Mouse (Mus musculus) limb, embryonic 12.5 days (tissue): ENCODE measurements around the gene Gnb1. TPM values are rescaled to one million over a fixed set of nuclear protein-coding genes. Genes with fewer than 3 reads are reported as not detected.

ENCODE experiments used
- ATAC-seq: fragments of 200-750 bp; cut with Nextera tagmentation; 2 replicates; pipeline ENCODE4 v1.8.0; 2017; ENCODE audit warnings: low read depth, moderate TSS enrichment; ENCODE audit not compliant: insufficient number of reproducible peaks, insufficient read depth, low FRiP score, low TSS enrichment
- H3K27ac ChIP-seq: fragments of 300-500 bp; sonication (generic); 2 replicates; pipeline ENCODE4 v1.5.1; 2016; ENCODE audit warnings: mild to moderate bottlenecking, moderate library complexity
- H3K27me3 ChIP-seq: fragments of 300-500 bp; sonication (generic); 2 replicates; pipeline ENCODE4 v1.6.1; 2016; ENCODE audit warnings: mild to moderate bottlenecking, moderate library complexity
- H3K36me3 ChIP-seq: fragments of 300-500 bp; sonication (generic); 2 replicates; pipeline ENCODE4 v1.6.1; 2016; ENCODE audit warnings: mild to moderate bottlenecking, moderate library complexity
- H3K4me1 ChIP-seq: fragments of 300-500 bp; sonication (generic); replicated peaks from 2 replicates; pipeline ENCODE4 v1.6.1; 2016
- H3K4me2 ChIP-seq: fragments of 300-500 bp; sonication (generic); 2 replicates; pipeline ENCODE4 v1.6.1; 2016; ENCODE audit warnings: mild to moderate bottlenecking, moderate library complexity
- H3K4me3 ChIP-seq: fragments of 300-500 bp; sonication (generic); replicated peaks from 2 replicates; pipeline ENCODE4 v1.5.1; 2016; ENCODE audit warnings: mild to moderate bottlenecking
- H3K9ac ChIP-seq: fragments of 300-500 bp; sonication (generic); replicated peaks from 2 replicates; pipeline ENCODE4 v1.6.1; 2016; ENCODE audit warnings: mild to moderate bottlenecking, moderate library complexity
- H3K9me3 ChIP-seq: fragments of 300-500 bp; sonication (generic); 2 replicates; pipeline ENCODE4 v1.6.1; 2016; ENCODE audit warnings: mild to moderate bottlenecking, moderate library complexity
- WGBS: fragments of 180-500 bp; shearing (Covaris S2); methylation state at CpG from one replicate; pipeline ENCODE4 v1.1.7; 2016; 5-methylcytosine and 5-hydroxymethylcytosine counted together
- polyA plus RNA-seq: library from polyadenylated mRNA; unstranded; fragments of >200 nt; fragmentation: Nextera tagmentation; extraction: Ambion mirVana; gene quantifications from 2 replicates; pipeline ENCODE4 v1.2.1, GENCODE M21; 2016

The Gnb1 gene
- polyA plus RNA-seq, 1 experiment from 2014 or later: 556 TPM

DNA sequence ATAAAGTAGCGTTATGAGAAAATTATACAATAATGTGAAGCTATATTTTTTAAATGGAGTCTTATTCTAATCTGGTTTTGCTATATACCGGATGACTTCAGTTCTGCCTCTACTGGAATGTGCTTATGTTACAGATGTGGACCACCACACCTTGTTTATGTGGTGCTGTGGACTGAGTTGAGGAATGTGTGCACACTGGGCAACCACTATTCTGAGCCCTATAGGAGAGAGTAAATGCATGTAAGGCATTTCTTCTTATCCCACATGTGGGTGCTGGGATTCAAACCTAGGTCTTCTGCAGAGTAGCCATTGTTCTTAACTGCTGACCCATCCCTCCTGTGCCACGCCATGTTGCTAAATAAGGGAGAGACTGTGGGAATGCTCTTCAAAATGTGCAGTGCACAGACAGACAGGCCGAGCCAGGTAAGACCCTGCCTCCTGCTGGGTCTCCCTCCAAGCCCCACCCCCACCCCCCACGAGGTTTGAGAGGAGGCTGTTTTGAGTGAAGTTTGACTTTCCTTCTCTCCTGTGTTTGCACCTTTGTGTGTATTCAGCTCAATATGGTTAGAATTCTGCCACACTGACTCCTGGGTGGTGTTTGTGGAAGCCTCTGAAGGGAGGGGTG, 14.6 kb downstream of the Gnb1 start:
- no peak overlapping the region for H3K27ac ChIP-seq
- 87% methylated on average over 5 of the region's 5 CpGs for WGBS
- no peak overlapping the region for H3K4me2 ChIP-seq
- H3K27me3 ChIP-seq: no peaks in the 10 kb centered on the region
- ATAC-seq: no peak
- 0 out of 2 replicates have a peak, but pooled peaks cover 13% of the 10 kb centered on the region for H3K36me3 ChIP-seq
- no peak overlapping the region for H3K4me3 ChIP-seq
- H3K4me1 ChIP-seq: peaks cover 13% of the 10 kb centered on the region
- no peaks in the 10 kb centered on the region for H3K9me3 ChIP-seq
- H3K9ac ChIP-seq: no peak overlapping the region

DNA sequence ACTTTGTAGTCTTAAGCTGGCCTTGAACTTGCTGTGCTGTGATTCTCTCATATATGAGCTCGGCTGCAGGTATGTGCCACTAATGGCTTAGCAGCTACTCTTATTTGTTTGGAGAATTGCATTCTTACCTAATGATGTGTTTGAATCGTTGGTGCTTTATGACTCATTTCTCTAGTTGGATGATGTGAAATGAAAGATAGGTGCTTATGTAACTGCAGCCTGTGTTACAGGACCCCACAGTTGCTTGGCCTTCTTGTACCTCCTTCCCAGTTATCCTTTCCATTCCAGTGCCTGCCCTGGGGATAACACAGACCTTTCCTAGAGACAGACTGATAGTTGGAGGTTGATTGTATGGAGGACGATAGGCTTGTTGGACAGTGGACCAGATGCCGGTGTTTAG, 17.5 kb downstream of the Gnb1 start:
- peaks cover 8% of the 10 kb centered on the region; the same call in 1 of the 2 replicates for H3K36me3 ChIP-seq
- ATAC-seq: no peak
- no peak overlapping the region for H3K27ac ChIP-seq
- H3K4me3 ChIP-seq: no peak overlapping the region
- no peak overlapping the region for H3K4me2 ChIP-seq
- no peaks in the 10 kb centered on the region for H3K9me3 ChIP-seq
- H3K4me1 ChIP-seq: peaks cover 13% of the 10 kb centered on the region
- no peaks in the 10 kb centered on the region for H3K27me3 ChIP-seq
- WGBS: 93% methylated on average over 4 of the region's 4 CpGs
- no peak overlapping the region for H3K9ac ChIP-seq

DNA sequence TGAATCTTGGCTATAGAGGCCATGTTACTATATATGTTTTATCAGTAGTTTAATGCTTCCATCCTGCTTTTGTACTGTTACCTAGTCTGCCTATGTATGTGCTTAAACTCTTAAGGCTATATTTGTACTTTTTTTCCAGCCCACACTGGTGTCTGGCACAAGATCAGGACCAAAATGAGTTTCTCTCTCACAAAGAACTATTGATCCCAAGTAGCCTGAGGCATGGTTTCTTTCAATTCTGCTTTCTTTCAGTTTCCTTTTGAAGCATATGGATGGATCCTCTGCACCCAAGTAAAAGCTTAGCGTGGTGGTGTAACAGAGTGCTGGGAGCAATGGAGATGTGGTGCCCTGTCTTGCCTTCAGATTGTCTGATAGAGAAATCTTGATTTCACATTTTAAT, 19.8 kb downstream of the Gnb1 start:
- no peak for ATAC-seq
- no peak overlapping the region for H3K4me3 ChIP-seq
- no peak overlapping the region for H3K4me2 ChIP-seq
- 93% methylated on average over 1 of the region's 1 CpGs for WGBS
- peaks cover 10% of the 10 kb centered on the region; the same call in 1 of the 2 replicates for H3K36me3 ChIP-seq
- no peak overlapping the region for H3K27ac ChIP-seq
- no peaks in the 10 kb centered on the region for H3K27me3 ChIP-seq
- no peak overlapping the region for H3K9ac ChIP-seq
- no peaks in the 10 kb centered on the region for H3K4me1 ChIP-seq
- no peaks in the 10 kb centered on the region for H3K9me3 ChIP-seq

DNA sequence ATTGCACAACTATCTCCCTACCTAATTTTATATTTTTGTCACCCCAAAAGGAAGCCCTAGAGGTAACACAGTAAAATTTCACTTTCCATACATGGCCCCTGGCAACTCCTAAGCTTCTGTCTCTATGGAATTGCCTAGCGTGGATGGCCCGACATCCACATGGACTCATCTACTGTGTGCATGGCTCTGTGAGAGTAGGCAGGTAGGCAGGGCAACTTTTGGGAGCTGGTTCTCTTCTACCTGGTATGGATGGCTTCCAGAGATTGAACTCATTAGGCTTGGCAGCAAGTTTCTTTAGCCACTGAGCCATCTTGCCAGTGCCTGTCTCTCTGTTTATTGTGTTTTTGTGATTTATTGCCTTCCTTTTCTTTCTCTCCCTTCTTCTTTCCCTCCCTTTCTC, 23.6 kb downstream of the Gnb1 start:
- Histone ChIP-seq H3K4me3 (no peak overlapping the region), H3K9ac (no peak overlapping the region), H3K27me3 (no peaks in the 10 kb centered on the region), H3K4me1 (no peaks in the 10 kb centered on the region), H3K27ac (no peak overlapping the region), H3K9me3 (no peaks in the 10 kb centered on the region), H3K4me2 (no peak overlapping the region), H3K36me3 (peaks cover 18% of the 10 kb centered on the region; the same call in 1 of the 2 replicates)
- 91% methylated on average over 2 of the region's 2 CpGs for WGBS
- ATAC-seq: no peak

DNA sequence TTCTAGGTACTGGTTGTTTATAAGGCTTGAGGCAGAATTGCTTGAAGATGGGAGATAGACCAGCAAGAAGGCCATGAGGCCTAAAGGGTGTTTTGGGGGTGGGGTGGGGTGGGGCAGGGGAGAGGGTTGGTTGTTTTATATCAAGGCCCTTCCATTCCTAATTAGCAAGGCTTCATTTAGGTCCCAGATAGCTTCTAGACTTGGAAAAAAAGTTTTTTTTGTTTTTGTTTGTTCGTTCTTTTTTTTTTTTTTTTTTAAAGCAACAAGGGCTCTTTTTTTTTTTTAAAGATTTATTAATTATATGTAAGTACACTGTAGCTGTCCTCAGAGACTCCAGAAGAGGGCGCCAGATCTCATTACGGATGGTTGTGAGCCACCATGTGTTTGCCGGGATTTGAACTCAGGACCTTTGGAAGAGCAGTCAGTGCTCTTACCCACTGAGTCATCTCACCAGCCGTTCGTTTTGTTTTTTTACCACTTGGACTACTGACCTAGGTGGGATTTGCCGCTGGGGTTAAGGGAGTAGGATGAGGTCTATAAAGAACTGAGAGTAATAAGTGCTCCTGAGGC, 26.9 kb downstream of the Gnb1 start:
- Histone ChIP-seq H3K9ac (no peak overlapping the region), H3K9me3 (no peaks in the 10 kb centered on the region), H3K4me3 (no peak overlapping the region), H3K27ac (no peak overlapping the region), H3K4me2 (no peak overlapping the region), H3K27me3 (no peaks in the 10 kb centered on the region), H3K36me3 (peaks cover 24% of the 10 kb centered on the region), H3K4me1 (no peaks in the 10 kb centered on the region)
- WGBS: 90% methylated on average over 7 of the region's 7 CpGs
- ATAC-seq: no peak

DNA sequence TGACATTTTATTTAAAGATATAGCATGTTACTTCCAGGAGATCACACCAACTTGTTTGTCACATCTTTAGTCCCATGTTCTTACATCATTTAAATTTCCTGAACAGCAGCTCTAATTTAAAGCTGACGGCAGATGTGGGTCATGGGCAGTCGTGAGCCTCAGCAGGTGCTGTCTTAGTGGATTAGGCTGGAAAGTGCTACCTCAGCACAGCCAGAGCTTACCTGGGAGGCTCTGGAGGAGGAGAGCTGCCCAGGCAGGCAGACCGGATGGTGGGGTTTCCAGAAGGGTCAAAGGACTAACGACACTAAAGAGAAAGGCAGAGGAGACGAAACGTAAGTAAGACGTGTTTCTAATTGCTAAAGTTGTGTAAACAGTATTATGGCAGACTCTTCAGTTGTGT, 31.2 kb downstream of the Gnb1 start:
- peaks cover 48% of the 10 kb centered on the region for H3K36me3 ChIP-seq
- no peak overlapping the region for H3K4me3 ChIP-seq
- no peak overlapping the region for H3K4me2 ChIP-seq
- H3K9ac ChIP-seq: no peak overlapping the region
- no peak overlapping the region for H3K27ac ChIP-seq
- no peaks in the 10 kb centered on the region for H3K4me1 ChIP-seq
- H3K27me3 ChIP-seq: no peaks in the 10 kb centered on the region
- 72% methylated on average over 7 of the region's 7 CpGs for WGBS
- no peaks in the 10 kb centered on the region for H3K9me3 ChIP-seq
- no peak for ATAC-seq

DNA sequence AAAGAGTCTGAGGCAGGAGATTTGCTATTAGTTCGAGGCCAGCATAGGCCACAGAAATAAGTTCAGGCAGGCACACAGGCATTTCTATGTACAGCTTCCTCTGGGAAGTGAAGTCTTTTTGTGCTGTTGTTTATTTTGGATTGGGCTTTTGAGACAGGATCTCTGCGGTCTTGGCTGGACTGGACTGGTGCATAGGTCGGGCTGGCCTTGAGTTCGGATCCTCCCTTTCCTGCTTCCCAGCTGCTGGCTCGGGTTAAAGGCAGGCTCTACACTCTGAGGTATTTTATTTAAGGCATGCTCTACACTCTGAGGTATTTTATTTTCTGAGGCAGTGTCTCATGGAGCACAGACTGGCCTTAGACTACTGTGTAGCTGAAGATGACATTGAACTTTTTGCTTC, 34.6 kb downstream of the Gnb1 start:
- Histone ChIP-seq H3K4me2 (no peak overlapping the region), H3K4me1 (no peaks in the 10 kb centered on the region), H3K4me3 (no peak overlapping the region), H3K36me3 (peaks cover 76% of the 10 kb centered on the region), H3K27ac (no peak overlapping the region), H3K27me3 (no peaks in the 10 kb centered on the region), H3K9me3 (no peaks in the 10 kb centered on the region), H3K9ac (no peak overlapping the region)
- WGBS: 87% methylated on average over 5 of the region's 5 CpGs
- no peak for ATAC-seq

DNA sequence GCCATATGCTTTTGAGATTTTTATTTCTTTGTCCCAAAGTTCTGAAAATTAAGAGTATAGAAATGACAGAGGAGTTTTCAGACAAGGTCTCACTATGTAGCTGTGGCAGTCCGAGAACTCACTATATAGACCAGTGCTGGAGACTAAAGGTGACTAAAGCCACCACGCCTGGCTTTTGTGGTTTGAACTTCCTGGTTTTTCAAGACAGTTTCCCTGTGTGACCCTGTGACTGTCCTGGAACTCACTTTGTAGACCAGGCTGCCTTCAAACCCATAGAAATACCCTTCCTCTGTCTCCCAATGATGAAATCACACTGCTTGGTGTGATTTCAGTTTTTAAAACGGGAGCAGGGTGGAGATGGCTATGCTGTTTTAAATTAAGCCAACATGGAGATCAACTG, 38.1 kb downstream of the Gnb1 start:
- no peaks in the 10 kb centered on the region for H3K27me3 ChIP-seq
- H3K4me1 ChIP-seq: no peaks in the 10 kb centered on the region
- H3K9ac ChIP-seq: no peak overlapping the region
- H3K9me3 ChIP-seq: no peaks in the 10 kb centered on the region
- ATAC-seq: no peak
- WGBS: 84% methylated on average over 3 of the region's 3 CpGs
- no peak overlapping the region for H3K4me3 ChIP-seq
- H3K27ac ChIP-seq: no peak overlapping the region
- H3K4me2 ChIP-seq: no peak overlapping the region
- peaks cover 86% of the 10 kb centered on the region for H3K36me3 ChIP-seq

DNA sequence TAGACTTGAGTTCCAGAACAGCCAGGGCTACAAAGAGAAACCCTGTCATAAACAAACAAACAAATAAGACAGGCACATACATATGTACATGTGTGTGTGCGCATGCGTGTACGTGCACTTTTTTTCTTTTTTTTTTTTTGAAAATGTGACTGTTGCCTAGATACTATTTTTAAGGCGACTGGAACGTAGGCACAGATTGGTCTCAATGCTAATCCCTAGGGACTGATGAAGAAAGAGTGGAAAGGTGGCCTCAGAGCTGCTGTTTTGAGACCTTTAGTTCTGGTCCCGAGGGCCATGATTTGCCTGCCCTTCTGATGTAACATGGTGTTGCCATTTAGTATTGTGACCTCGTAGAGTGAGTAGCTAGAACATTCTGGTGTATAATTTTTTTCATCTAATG, 58.8 kb downstream of the Gnb1 start:
- no peak overlapping the region for H3K9ac ChIP-seq
- H3K27ac ChIP-seq: no peak overlapping the region
- 94% methylated on average over 7 of the region's 7 CpGs for WGBS
- no peak overlapping the region for H3K4me2 ChIP-seq
- no peaks in the 10 kb centered on the region for H3K4me1 ChIP-seq
- no peaks in the 10 kb centered on the region for H3K9me3 ChIP-seq
- no peak for ATAC-seq
- peaks cover 86% of the 10 kb centered on the region for H3K36me3 ChIP-seq
- H3K4me3 ChIP-seq: no peak overlapping the region
- H3K27me3 ChIP-seq: no peaks in the 10 kb centered on the region

DNA sequence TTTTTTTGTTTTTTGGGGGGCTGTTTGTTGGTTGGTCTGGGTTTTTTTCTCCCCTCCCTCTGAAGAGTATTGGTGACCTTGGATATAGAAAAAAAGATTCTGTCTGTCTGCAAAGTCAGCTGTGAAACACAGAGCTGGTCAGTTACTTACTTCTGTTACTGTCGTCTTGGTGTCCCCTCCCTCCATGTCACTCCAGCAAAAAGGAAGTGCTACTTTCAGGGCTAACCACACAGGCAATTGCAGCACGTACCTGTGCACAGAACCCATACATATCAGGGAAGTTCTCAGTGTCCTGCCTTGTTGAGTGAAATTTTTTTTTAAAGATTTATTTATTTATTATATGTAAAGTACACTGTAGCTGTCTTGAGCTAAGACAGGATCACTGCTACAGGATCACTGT, 59.3 kb downstream of the Gnb1 start:
- no peaks in the 10 kb centered on the region for H3K9me3 ChIP-seq
- 87% methylated on average over 2 of the region's 2 CpGs for WGBS
- H3K4me1 ChIP-seq: no peaks in the 10 kb centered on the region
- H3K4me3 ChIP-seq: no peak overlapping the region
- H3K4me2 ChIP-seq: no peak overlapping the region
- H3K36me3 ChIP-seq: peaks cover 86% of the 10 kb centered on the region
- H3K27me3 ChIP-seq: no peaks in the 10 kb centered on the region
- H3K9ac ChIP-seq: no peak overlapping the region
- ATAC-seq: no peak
- H3K27ac ChIP-seq: no peak overlapping the region

DNA sequence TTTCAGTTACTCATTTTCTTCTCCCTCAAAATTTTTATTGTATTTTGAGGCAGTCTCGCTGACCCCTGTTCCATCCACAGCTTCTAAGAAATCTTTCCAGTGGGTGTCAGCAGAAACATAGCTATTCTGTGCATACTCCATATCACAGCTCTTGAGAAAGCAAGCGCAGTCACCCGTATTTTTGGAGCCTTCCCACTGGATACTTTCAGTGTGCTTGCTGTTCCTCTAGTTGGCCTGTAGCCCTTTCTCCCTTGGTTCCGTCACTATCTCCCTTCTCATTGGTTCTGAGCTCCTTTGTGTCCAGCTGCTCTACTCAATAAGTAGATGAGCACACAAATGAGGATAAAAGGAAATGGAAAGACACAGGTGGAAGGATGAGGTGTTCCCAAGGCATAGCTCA, 59.9 kb downstream of the Gnb1 start:
- Histone ChIP-seq H3K9ac (no peak overlapping the region), H3K9me3 (no peaks in the 10 kb centered on the region), H3K27me3 (no peaks in the 10 kb centered on the region), H3K4me1 (no peaks in the 10 kb centered on the region), H3K4me2 (no peak overlapping the region), H3K4me3 (no peak overlapping the region), H3K27ac (no peak overlapping the region), H3K36me3 (peaks cover 86% of the 10 kb centered on the region)
- 95% methylated on average over 4 of the region's 4 CpGs for WGBS
- no peak for ATAC-seq

DNA sequence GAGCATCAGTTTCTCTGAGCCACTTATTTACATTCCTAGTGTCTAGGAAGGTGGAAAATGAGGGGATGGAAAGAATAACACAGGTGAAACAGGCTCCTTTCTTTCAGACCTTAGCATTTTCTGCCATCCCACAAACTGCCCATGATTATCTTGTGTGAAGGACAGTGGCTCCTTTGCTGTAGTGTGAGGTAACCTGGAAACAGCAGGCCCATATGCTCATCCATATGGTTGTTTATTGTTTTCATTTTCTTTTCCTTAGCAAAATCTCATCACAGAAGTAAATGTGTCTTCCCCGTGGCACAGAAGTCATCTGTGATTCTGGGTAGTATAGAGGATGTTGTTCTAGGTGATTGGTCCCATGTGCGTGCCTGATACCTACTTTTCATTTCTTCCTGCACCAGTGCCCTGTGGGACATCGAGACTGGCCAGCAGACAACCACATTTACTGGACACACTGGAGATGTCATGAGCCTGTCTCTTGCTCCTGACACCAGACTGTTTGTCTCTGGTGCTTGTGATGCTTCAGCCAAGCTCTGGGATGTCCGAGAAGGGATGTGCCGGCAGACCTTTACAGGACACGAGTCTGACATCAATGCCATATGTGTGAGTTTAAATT, 61.9 kb downstream of the Gnb1 start:
- no peak overlapping the region for H3K9ac ChIP-seq
- ATAC-seq: no peak
- WGBS: 92% methylated on average over 6 of the region's 6 CpGs
- H3K4me3 ChIP-seq: no peak overlapping the region
- H3K9me3 ChIP-seq: no peaks in the 10 kb centered on the region
- no peaks in the 10 kb centered on the region for H3K4me1 ChIP-seq
- peaks cover 95% of the 10 kb centered on the region for H3K36me3 ChIP-seq
- no peak overlapping the region for H3K27ac ChIP-seq
- no peak overlapping the region for H3K4me2 ChIP-seq
- H3K27me3 ChIP-seq: no peaks in the 10 kb centered on the region
